Mouse (Mus musculus) heart, embryonic 13.5 days (tissue): ENCODE results near the gene Enpp4. TPM values are rescaled to one million over a fixed set of nuclear protein-coding genes. Genes with fewer than 3 reads are reported as not detected.

ENCODE experiments used
- ATAC-seq: fragments of 200-750 bp; cut with Nextera tagmentation; 2 replicates; pipeline ENCODE4 v1.8.0; 2017; ENCODE audit warnings: moderate TSS enrichment; ENCODE audit not compliant: insufficient number of reproducible peaks, low FRiP score, low TSS enrichment; ENCODE audit errors: extremely low read depth
- H3K27ac ChIP-seq: fragments of 300-500 bp; sonication (generic); replicated peaks from 2 replicates; pipeline ENCODE4 v1.5.1; 2015; ENCODE audit warnings: moderate library complexity, mild to moderate bottlenecking, inconsistent platforms
- H3K27me3 ChIP-seq: fragments of 300-500 bp; sonication (generic); replicated peaks from 2 replicates; pipeline ENCODE4 v1.6.1; 2015; ENCODE audit warnings: mild to moderate bottlenecking, inconsistent platforms
- H3K36me3 ChIP-seq: fragments of 300-500 bp; sonication (generic); 2 replicates; pipeline ENCODE4 v1.6.1; 2015; ENCODE audit warnings: mild to moderate bottlenecking, inconsistent platforms
- H3K4me1 ChIP-seq: fragments of 300-500 bp; sonication (generic); 2 replicates; pipeline ENCODE4 v1.6.1; 2015; ENCODE audit warnings: inconsistent platforms
- H3K4me2 ChIP-seq: fragments of 300-500 bp; sonication (generic); 2 replicates; pipeline ENCODE4 v1.6.1; 2015; ENCODE audit warnings: inconsistent platforms, mild to moderate bottlenecking, moderate library complexity
- H3K4me3 ChIP-seq: fragments of 300-500 bp; sonication (generic); 2 replicates; pipeline ENCODE4 v1.5.1; 2015; ENCODE audit warnings: moderate library complexity, mild to moderate bottlenecking, inconsistent platforms
- H3K9ac ChIP-seq: fragments of 300-500 bp; sonication (generic); 2 replicates; pipeline ENCODE4 v1.6.1; 2015; ENCODE audit warnings: inconsistent platforms, mild to moderate bottlenecking, moderate library complexity
- H3K9me3 ChIP-seq: fragments of 300-500 bp; sonication (generic); 2 replicates; pipeline ENCODE4 v1.6.1; 2016; ENCODE audit warnings: inconsistent platforms
- WGBS: fragments of 180-500 bp; shearing (Covaris S2); methylation state at CpG from one replicate; pipeline ENCODE4 v1.1.7; 2015; ENCODE audit warnings: mixed read lengths; 5-methylcytosine and 5-hydroxymethylcytosine counted together
- polyA plus RNA-seq: library from polyadenylated mRNA; unstranded; fragments of >200 nt; fragmentation: Nextera tagmentation; extraction: Ambion mirVana; gene quantifications from 2 replicates; pipeline ENCODE4 v1.2.1, GENCODE M21; 2015

Gene Enpp4
- polyA plus RNA-seq, 1 experiment from 2014 or later = 6.7 TPM

DNA sequence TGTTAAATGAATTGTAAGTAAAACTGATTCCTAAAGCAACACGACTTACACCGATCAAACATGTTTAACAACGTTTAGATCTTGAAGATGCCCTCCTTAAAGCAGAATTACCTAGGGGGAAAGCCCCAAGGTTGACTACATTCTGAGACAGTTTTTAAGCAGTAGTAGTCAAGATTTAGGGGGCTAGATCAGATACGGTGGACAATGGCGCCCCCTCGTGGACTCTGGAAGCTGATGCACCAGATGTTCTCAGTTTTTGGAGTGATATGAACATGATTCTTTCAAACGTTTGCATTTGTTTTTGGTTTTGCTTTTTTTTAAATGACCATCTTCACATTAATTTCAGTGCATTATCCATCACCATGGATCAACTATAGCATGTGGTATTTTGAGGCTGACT lies 24.8 kb upstream of the Enpp4 start:
- Histone ChIP-seq H3K27ac (no peak overlapping the region), H3K4me1 (peaks cover 10% of the 10 kb centered on the region), H3K27me3 (peaks cover 35% of the 10 kb centered on the region), H3K9ac (no peak overlapping the region), H3K36me3 (no peaks in the 10 kb centered on the region), H3K4me3 (no peak overlapping the region), H3K9me3 (peaks cover 4% of the 10 kb centered on the region; the same call in 1 of the 2 replicates), H3K4me2 (no peak overlapping the region)
- ATAC-seq = no peak
- WGBS = 9% methylated on average over 7 of the region's 7 CpGs

DNA sequence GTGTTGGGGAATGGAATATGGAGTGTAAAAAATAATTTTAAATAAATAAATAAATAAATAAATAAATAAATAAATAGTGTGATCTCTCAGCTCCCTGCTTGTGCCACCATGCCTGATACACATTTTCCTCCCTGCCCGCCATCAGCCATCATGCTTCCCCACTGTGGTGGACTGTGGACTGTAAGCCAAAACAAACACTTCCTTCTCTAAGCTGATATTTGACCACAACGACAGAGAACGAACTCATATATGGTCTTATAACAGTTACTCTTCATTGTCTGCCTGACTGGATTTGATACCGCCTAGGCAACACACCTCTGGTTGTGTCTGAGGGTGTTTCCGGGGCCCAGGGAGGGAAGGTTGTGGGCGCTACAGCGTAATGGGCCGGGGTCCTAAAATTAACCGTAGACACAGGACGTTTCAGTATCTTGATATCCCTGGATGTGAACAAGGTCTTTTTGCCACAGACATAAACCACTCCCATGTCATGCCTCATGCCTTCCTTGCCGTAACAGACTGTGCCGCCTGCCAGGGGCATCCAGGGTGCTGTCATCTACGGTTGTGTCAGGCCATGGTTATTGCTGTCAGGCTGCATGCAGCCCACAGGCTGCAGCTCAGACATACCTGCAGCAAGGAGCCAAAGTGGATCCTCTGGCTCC lies 23.6 kb upstream of the Enpp4 start:
- WGBS = 74% methylated on average over 13 of the region's 13 CpGs
- Histone ChIP-seq H3K4me3 (no peak overlapping the region), H3K9me3 (peaks cover 4% of the 10 kb centered on the region; the same call in 1 of the 2 replicates), H3K4me2 (no peak overlapping the region), H3K9ac (no peak overlapping the region), H3K36me3 (no peaks in the 10 kb centered on the region), H3K27ac (no peak overlapping the region), H3K4me1 (0 out of 2 replicates have a peak, but pooled peaks cover 4% of the 10 kb centered on the region), H3K27me3 (peaks cover 24% of the 10 kb centered on the region)
- ATAC-seq = no peak

DNA sequence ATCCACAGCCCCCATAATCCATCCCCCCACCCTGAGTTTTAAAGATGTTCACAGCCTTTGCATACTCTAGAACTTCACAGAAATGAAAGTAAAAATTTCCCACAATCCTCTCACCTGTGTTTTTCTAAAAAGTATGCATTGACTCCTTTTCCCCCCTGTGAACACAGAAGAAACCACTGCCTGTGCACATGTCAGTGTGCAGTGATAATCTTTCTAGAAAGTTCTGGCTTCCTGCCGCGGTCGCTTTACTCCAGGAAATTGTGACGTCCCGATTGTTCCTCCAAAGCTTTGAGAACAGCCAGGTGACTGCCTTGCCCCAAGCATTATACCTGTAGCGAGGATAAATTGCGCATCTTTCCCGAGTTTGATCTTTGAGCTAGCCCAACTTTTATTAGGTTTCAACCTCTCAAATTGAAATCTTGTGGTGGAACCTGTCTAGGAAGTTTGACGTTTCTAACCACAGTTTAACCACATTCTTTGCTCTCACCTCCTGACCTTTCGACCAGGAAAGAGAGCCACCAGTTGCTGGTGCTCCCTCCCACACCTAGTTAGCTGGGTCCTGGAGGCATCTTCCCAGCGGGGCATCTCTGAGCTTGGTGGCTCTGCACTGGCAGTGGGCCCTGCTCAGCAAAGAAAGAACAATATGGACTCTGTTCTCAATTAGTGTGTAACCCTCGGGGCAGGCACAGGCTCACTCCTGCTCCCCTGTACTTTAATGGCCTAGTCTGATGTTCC lies 15.9 kb upstream of the Enpp4 start:
- Histone ChIP-seq H3K4me3 (no peak overlapping the region), H3K9ac (no peak overlapping the region), H3K27me3 (no peaks in the 10 kb centered on the region), H3K27ac (no peak overlapping the region), H3K9me3 (no peaks in the 10 kb centered on the region), H3K4me1 (no peaks in the 10 kb centered on the region), H3K36me3 (no peaks in the 10 kb centered on the region), H3K4me2 (no peak overlapping the region)
- WGBS = 72% methylated on average over 12 of the region's 12 CpGs
- no peak for ATAC-seq

DNA sequence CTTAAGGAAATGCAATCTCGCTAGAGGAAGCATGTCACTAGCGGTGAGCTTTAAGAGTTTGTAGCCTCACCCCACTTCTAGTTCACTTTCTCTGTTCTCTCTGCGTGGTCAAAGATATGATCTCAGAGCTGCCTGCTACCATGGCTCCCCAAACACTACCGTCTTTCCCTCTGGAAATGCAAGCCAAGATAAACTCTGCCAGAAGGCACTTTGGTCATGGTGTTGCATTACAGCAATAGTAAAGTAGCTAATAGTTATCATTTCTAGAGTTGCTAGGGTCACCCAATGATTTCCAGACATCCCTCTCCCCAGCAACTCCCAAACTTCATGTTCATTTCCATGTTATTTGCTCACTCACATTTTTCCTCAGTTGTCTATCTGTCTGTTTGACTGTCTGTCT lies 12.6 kb upstream of the Enpp4 start:
- no peak overlapping the region for H3K27ac ChIP-seq
- no peak overlapping the region for H3K9ac ChIP-seq
- WGBS = 60% methylated on average over 4 of the region's 4 CpGs
- no peak overlapping the region for H3K4me2 ChIP-seq
- H3K36me3 ChIP-seq = no peaks in the 10 kb centered on the region
- no peak overlapping the region for H3K4me3 ChIP-seq
- H3K4me1 ChIP-seq = no peaks in the 10 kb centered on the region
- no peaks in the 10 kb centered on the region for H3K27me3 ChIP-seq
- ATAC-seq = no peak
- H3K9me3 ChIP-seq = no peaks in the 10 kb centered on the region

DNA sequence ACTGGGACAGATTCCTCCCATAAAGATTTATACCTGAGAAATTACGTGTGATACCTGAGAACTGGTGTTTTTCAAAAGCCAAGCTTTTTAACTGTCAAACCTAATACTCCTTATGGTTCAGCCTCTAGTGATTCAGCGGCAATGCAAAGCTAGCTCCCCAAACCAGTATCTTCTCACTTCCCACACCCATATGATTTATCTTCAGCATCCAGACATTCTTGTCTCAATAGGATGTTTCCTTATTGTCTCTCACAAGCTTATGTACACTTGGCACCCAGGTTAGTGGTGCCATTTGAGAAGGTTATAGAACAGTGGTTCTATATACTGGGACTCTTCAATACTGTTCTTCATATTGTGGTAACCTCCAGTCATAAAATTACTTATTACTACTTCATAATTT lies 12.1 kb upstream of the Enpp4 start:
- no peak overlapping the region for H3K4me2 ChIP-seq
- no peaks in the 10 kb centered on the region for H3K27me3 ChIP-seq
- no peaks in the 10 kb centered on the region for H3K9me3 ChIP-seq
- H3K9ac ChIP-seq = no peak overlapping the region
- no peak for ATAC-seq
- no peak overlapping the region for H3K4me3 ChIP-seq
- 65% methylated on average over 2 of the region's 2 CpGs for WGBS
- H3K36me3 ChIP-seq = no peaks in the 10 kb centered on the region
- no peak overlapping the region for H3K27ac ChIP-seq
- H3K4me1 ChIP-seq = no peaks in the 10 kb centered on the region

DNA sequence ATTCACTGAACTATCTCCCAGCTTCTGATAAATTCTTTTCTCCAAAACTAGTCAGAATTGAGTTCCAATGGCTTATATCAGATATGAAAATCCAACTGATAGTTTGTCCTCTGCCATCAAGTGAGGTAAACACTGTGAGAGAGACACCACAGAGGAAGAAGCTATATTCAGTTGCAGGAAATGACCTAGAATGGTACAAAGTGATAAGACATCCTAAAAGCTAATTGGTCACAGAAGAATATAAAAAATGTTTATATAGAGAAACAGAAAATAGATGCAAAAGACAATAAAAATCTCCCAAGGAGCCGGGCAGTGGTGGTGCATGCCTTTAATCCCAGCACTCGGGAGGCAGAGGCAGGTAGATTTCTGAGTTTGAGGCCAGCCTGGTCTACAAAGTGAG lies 11.0 kb upstream of the Enpp4 start:
- Histone ChIP-seq H3K4me1 (no peaks in the 10 kb centered on the region), H3K36me3 (no peaks in the 10 kb centered on the region)
- WGBS = 55% methylated on average over 2 of the region's 2 CpGs

DNA sequence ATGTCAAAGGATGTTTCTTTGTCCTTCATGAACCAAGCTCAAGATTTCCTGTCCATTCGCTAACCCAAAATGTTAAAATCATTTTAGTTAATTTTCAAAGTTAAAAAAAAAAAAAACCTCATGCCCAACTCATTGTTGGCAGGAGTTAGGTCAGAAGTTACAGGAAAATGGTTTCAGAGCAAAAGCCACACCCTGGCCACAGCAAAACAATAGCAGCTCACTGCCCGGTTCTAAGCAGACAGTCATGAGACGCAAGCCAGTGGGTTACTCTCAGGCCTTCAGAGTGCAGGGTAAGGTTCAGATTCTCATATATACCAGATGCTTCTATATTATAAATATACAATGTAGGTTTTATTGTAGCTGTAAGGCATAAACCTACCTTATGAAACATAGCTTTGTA lies 2.7 kb upstream of the Enpp4 start:
- WGBS = 64% methylated on average over 3 of the region's 3 CpGs

More for the DNA sequence above, 11.0 kb upstream of the Enpp4 start:
- Histone ChIP-seq H3K4me2 (no peak overlapping the region), H3K27ac (no peak overlapping the region), H3K4me3 (no peak overlapping the region), H3K27me3 (no peaks in the 10 kb centered on the region), H3K9ac (no peak overlapping the region), H3K9me3 (no peaks in the 10 kb centered on the region)
- no peak for ATAC-seq

DNA sequence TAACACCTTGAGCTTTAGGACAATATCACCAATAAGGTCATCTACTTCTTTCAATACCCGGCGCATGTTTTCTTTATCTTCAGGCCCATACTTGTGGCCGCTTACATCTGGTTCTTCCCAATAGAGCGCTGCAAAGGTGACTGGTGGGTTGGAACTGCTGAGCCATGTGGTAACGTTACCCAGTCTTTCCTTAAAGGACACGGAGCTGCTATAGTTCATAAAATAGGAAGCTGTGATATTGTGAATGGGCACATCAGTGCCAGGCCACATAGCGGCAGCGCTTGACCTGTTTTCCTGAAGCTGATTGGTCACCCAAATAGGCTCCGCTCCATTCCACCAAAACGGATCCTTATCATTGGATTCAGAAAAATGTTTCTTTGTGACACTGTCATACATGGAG lies 3.6 kb downstream of the Enpp4 start:
- H3K27ac ChIP-seq = no peak overlapping the region
- H3K9me3 ChIP-seq = no peaks in the 10 kb centered on the region
- no peak overlapping the region for H3K9ac ChIP-seq
- no peak for ATAC-seq
- H3K4me2 ChIP-seq = no peak overlapping the region
- no peaks in the 10 kb centered on the region for H3K27me3 ChIP-seq
- H3K36me3 ChIP-seq = peaks cover 9% of the 10 kb centered on the region; the same call in 1 of the 2 replicates
- H3K4me1 ChIP-seq = peaks cover 7% of the 10 kb centered on the region
- 86% methylated on average over 10 of the region's 10 CpGs for WGBS
- no peak overlapping the region for H3K4me3 ChIP-seq

More for the DNA sequence above, 2.7 kb upstream of the Enpp4 start:
- no peaks in the 10 kb centered on the region for H3K27me3 ChIP-seq
- peaks cover 7% of the 10 kb centered on the region for H3K4me1 ChIP-seq
- no peak overlapping the region for H3K4me3 ChIP-seq
- H3K9me3 ChIP-seq = no peaks in the 10 kb centered on the region
- H3K9ac ChIP-seq = no peak overlapping the region
- no peaks in the 10 kb centered on the region for H3K36me3 ChIP-seq
- no peak overlapping the region for H3K27ac ChIP-seq
- H3K4me2 ChIP-seq = no peak overlapping the region
- no peak for ATAC-seq

DNA sequence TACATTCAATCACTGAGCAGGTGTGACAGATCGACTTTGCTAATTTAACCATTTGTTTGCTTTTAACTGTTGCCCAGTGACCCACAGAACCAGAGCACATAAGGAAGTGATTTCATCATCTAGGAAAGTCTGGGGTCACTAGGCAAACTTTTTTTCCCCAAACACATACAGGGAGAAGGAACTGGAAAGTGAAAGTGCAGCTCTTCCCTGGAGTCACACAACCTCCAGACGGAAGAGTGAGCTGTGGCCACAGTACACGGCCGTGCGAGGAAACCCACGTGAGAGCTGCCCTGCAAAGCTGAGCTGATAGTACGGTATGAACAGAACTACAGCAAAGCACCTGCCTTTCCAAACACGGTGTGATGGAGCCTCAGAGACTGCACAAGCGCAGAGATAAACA lies 4.7 kb downstream of the Enpp4 start:
- no peaks in the 10 kb centered on the region for H3K27me3 ChIP-seq
- ATAC-seq = no peak
- no peak overlapping the region for H3K4me3 ChIP-seq
- peaks cover 9% of the 10 kb centered on the region; the same call in 1 of the 2 replicates for H3K36me3 ChIP-seq
- peaks cover 7% of the 10 kb centered on the region for H3K4me1 ChIP-seq
- H3K9ac ChIP-seq = no peak overlapping the region
- H3K4me2 ChIP-seq = no peak overlapping the region
- WGBS = 76% methylated on average over 9 of the region's 9 CpGs
- H3K9me3 ChIP-seq = no peaks in the 10 kb centered on the region
- no peak overlapping the region for H3K27ac ChIP-seq

DNA sequence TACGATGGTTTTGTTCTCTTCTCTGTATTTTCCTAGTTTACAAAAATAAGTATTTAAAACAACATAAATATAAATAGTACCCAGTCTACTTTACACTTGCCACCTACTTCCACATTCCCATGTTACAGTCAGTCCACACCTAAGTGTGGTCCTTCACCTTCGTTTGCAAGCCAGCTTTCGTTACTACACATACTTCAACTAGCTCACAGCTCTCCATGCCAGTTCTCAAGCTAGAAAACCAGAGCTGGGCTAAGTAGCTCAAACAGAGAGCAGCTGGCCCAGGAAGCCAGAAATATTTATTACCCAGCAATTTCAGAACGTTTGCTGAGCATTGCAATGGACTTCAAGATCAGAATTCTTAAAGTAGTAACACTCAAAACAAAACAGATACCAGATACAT lies 5.1 kb downstream of the Enpp4 start:
- no peak overlapping the region for H3K9ac ChIP-seq
- peaks cover 7% of the 10 kb centered on the region for H3K4me1 ChIP-seq
- H3K9me3 ChIP-seq = no peaks in the 10 kb centered on the region
- 75% methylated on average over 4 of the region's 4 CpGs for WGBS
- no peaks in the 10 kb centered on the region for H3K27me3 ChIP-seq
- no peak overlapping the region for H3K27ac ChIP-seq
- no peak for ATAC-seq
- H3K4me3 ChIP-seq = no peak overlapping the region
- H3K36me3 ChIP-seq = peaks cover 9% of the 10 kb centered on the region; the same call in 1 of the 2 replicates
- H3K4me2 ChIP-seq = no peak overlapping the region

DNA sequence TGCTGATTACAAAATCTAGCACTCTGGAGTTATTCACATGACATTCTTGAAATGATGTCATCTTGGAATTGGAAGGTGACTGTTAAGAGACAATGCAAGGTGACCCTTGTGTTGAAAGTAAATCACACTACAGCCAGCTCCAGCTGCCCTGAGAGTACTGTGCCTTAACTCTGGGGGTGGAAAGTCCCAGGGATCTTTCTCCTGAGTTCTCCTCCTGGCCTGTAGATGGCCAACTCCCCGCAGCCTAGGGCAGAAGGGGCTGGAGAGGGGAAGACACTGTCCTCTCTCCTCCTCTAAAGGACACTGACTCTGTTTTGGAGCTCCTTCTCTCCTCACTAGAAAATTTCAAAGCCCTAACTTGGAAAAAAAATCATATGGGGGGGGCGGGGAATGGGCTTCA lies 14.1 kb downstream of the Enpp4 start:
- no peaks in the 10 kb centered on the region for H3K9me3 ChIP-seq
- H3K27me3 ChIP-seq = no peaks in the 10 kb centered on the region; the same call in 1 of the 2 replicates
- no peak for ATAC-seq
- H3K36me3 ChIP-seq = no peaks in the 10 kb centered on the region
- H3K9ac ChIP-seq = no peak overlapping the region
- no peak overlapping the region for H3K4me2 ChIP-seq
- no peak overlapping the region for H3K4me3 ChIP-seq
- no peak overlapping the region for H3K27ac ChIP-seq
- no peaks in the 10 kb centered on the region for H3K4me1 ChIP-seq
- WGBS = 33% methylated on average over 2 of the region's 2 CpGs

DNA sequence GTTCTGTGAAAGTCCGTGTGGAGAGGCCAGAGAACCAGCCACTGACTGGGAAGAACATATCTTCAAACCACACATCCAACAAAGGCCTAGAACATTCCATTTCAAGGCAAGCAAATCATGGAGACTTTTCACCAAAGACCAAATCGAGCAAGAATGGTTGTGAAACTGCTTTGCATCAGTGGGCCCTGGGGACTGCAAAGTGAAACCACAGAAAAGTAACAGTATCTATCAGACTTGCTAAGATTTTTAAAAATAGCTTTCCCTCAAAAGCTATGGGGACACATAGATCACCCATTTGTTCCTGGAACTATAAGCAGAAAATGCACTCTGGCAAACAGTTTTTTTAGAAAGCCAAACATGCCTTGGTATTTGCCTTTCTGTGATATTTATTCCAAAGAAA lies 14.7 kb downstream of the Enpp4 start:
- no peak overlapping the region for H3K4me3 ChIP-seq
- H3K27me3 ChIP-seq = no peaks in the 10 kb centered on the region; the same call in 1 of the 2 replicates
- no peak overlapping the region for H3K9ac ChIP-seq
- H3K4me1 ChIP-seq = no peaks in the 10 kb centered on the region
- H3K4me2 ChIP-seq = no peak overlapping the region
- no peaks in the 10 kb centered on the region for H3K36me3 ChIP-seq
- H3K9me3 ChIP-seq = no peaks in the 10 kb centered on the region
- WGBS = 62% methylated on average over 2 of the region's 2 CpGs
- ATAC-seq = no peak
- no peak overlapping the region for H3K27ac ChIP-seq
